Mouse (Mus musculus): ENCODE measurements around the gene Cbl. TPM values are rescaled to one million over a fixed set of nuclear protein-coding genes. Genes with fewer than 3 reads are reported as not detected.

Gene Cbl
- polyA plus RNA-seq, 1 experiment from 2014 or later, result 19.2 TPM

- no peak overlapping the region for H3K9ac ChIP-seq (ENCODE audit: low read length)
- H3K9me3 ChIP-seq (ENCODE audit: control insufficient read depth, low read length), result no peaks in the 10 kb centered on the region
- DNase-seq (ENCODE audit: low spot score), result no peak
- H3K4me2 ChIP-seq (ENCODE audit: low read depth, severe bottlenecking), result no peak overlapping the region
- no peaks in the 10 kb centered on the region for H3K4me1 ChIP-seq (ENCODE audit: control insufficient read depth, insufficient read depth, low read length)
- H3K4me3 ChIP-seq (ENCODE audit: low read depth, low read length), result no peak overlapping the region
- 88% methylated on average over 9 of the region's 9 CpGs for WGBS
- H3K27ac ChIP-seq (replicated peaks; ENCODE audit: low read depth, low read length), result no peak overlapping the region
- ATAC-seq (ENCODE audit: insufficient number of reproducible peaks, low FRiP score, low TSS enrichment, low read depth), result no peak
- H3K36me3 ChIP-seq (ENCODE audit: control insufficient read depth, insufficient read depth, low read length), result peaks cover 4% of the 10 kb centered on the region; the same call in 1 of the 2 replicates
- no peaks in the 10 kb centered on the region for H3K27me3 ChIP-seq (ENCODE audit: control insufficient read depth, insufficient read depth, low read length)
These were observed 138.1 kb downstream of the Cbl start for GRCm38 (mm10) chr9:44095781-44096180.

- Histone ChIP-seq H3K4me1 (ENCODE audit: control insufficient read depth, insufficient read depth, low read length) (no peaks in the 10 kb centered on the region), H3K4me2 (ENCODE audit: low read depth, severe bottlenecking) (no peak overlapping the region), H3K9ac (ENCODE audit: low read length) (no peak overlapping the region), H3K9me3 (ENCODE audit: control insufficient read depth, low read length) (no peaks in the 10 kb centered on the region), H3K27me3 (ENCODE audit: control insufficient read depth, insufficient read depth, low read length) (no peaks in the 10 kb centered on the region), H3K4me3 (ENCODE audit: low read depth, low read length) (no peak overlapping the region), H3K36me3 (ENCODE audit: control insufficient read depth, insufficient read depth, low read length) (peaks cover 2% of the 10 kb centered on the region; the same call in 1 of the 2 replicates), H3K27ac (replicated peaks; ENCODE audit: low read depth, low read length) (no peak overlapping the region)
- 78% methylated on average over 3 of the region's 3 CpGs for WGBS
- ATAC-seq (ENCODE audit: insufficient number of reproducible peaks, low FRiP score, low TSS enrichment, low read depth) (no peak), DNase-seq (ENCODE audit: low spot score) (no peak)
These were observed 139.1 kb downstream of the Cbl start for GRCm38 (mm10) chr9:44094737-44095136.

GRCm38 (mm10) chr9:44093612-44094503 is 140.0 kb downstream of the Cbl start:
- Histone ChIP-seq H3K27ac (replicated peaks; ENCODE audit: low read depth, low read length) (no peak overlapping the region), H3K4me2 (ENCODE audit: low read depth, severe bottlenecking) (no peak overlapping the region), H3K36me3 (ENCODE audit: control insufficient read depth, insufficient read depth, low read length) (peaks cover 2% of the 10 kb centered on the region; the same call in 1 of the 2 replicates), H3K9me3 (ENCODE audit: control insufficient read depth, low read length) (no peaks in the 10 kb centered on the region), H3K4me1 (ENCODE audit: control insufficient read depth, insufficient read depth, low read length) (no peaks in the 10 kb centered on the region), H3K27me3 (ENCODE audit: control insufficient read depth, insufficient read depth, low read length) (peaks cover 2% of the 10 kb centered on the region; the same call in 1 of the 2 replicates), H3K9ac (ENCODE audit: low read length) (no peak overlapping the region), H3K4me3 (ENCODE audit: low read depth, low read length) (no peak overlapping the region)
- peak; percentile 86 for DNase-seq (ENCODE audit: low spot score)
- 38% methylated on average over 24 of the region's 24 CpGs for WGBS
- ATAC-seq (ENCODE audit: insufficient number of reproducible peaks, low FRiP score, low TSS enrichment, low read depth), result no peak

Other genes with a start within 250 kb of the Cbl start
- gene Thy1, start 190.7 kb downstream of the Cbl start, polyA plus RNA-seq (2014; fragmentation: Nextera tagmentation; extraction: Ambion mirVana), result 0.34 and 0.52 TPM in 2 replicates
- gene Usp2, start 167.0 kb downstream of the Cbl start, polyA plus RNA-seq (2014; fragmentation: Nextera tagmentation; extraction: Ambion mirVana), result 6.8 and 8.7 TPM in 2 replicates
- 0.13 TPM in 1 of 2 replicates, not detected in the other for gene Mfrp, start 132.3 kb downstream of the Cbl start, polyA plus RNA-seq (2014; fragmentation: Nextera tagmentation; extraction: Ambion mirVana)
- 0.40 and 0.45 TPM in 2 replicates for gene C1qtnf5, start 126.8 kb downstream of the Cbl start, polyA plus RNA-seq (2014; fragmentation: Nextera tagmentation; extraction: Ambion mirVana)
- 0.10 TPM in 1 of 2 replicates, not detected in the other for gene Gm49380, start 120.5 kb downstream of the Cbl start, polyA plus RNA-seq (2014; fragmentation: Nextera tagmentation; extraction: Ambion mirVana)
- gene Rnf26, start 120.5 kb downstream of the Cbl start, polyA plus RNA-seq (2014; fragmentation: Nextera tagmentation; extraction: Ambion mirVana), result 76.6 and 77.3 TPM in 2 replicates
- gene Mcam, start 99.6 kb downstream of the Cbl start, polyA plus RNA-seq (2014; fragmentation: Nextera tagmentation; extraction: Ambion mirVana), result 12.7 and 13.4 TPM in 2 replicates
- not detected in 2 replicates for gene Ccdc153, start 6.6 kb upstream of the Cbl start, polyA plus RNA-seq (2014; fragmentation: Nextera tagmentation; extraction: Ambion mirVana)
- 0.08 TPM in 1 of 2 replicates, not detected in the other for gene Pdzd3, start 17.4 kb upstream of the Cbl start, polyA plus RNA-seq (2014; fragmentation: Nextera tagmentation; extraction: Ambion mirVana)
- gene Nlrx1, start 34.5 kb upstream of the Cbl start, polyA plus RNA-seq (2014; fragmentation: Nextera tagmentation; extraction: Ambion mirVana), result 2.7 and 3.0 TPM in 2 replicates
- gene Abcg4, start 54.6 kb upstream of the Cbl start, polyA plus RNA-seq (2014; fragmentation: Nextera tagmentation; extraction: Ambion mirVana), result 3.4 and 3.7 TPM in 2 replicates
- gene Hinfp, start 71.6 kb upstream of the Cbl start, polyA plus RNA-seq (2014; fragmentation: Nextera tagmentation; extraction: Ambion mirVana), result 19.5 and 28.4 TPM in 2 replicates
- 6.5 and 7.6 TPM in 2 replicates for gene C2cd2l, start 86.2 kb upstream of the Cbl start, polyA plus RNA-seq (2014; fragmentation: Nextera tagmentation; extraction: Ambion mirVana)
- gene Dpagt1, start 92.0 kb upstream of the Cbl start, polyA plus RNA-seq (2014; fragmentation: Nextera tagmentation; extraction: Ambion mirVana), result 52.3 and 55.8 TPM in 2 replicates
- gene H2afx, start 100.6 kb upstream of the Cbl start, polyA plus RNA-seq (2014; fragmentation: Nextera tagmentation; extraction: Ambion mirVana), result 507 and 525 TPM in 2 replicates
- gene Hmbs, start 110.2 kb upstream of the Cbl start, polyA plus RNA-seq (2014; fragmentation: Nextera tagmentation; extraction: Ambion mirVana), result 145 and 153 TPM in 2 replicates
- 26.4 and 26.6 TPM in 2 replicates for gene Vps11, start 127.6 kb upstream of the Cbl start, polyA plus RNA-seq (2014; fragmentation: Nextera tagmentation; extraction: Ambion mirVana)
- gene Hyou1, start 145.4 kb upstream of the Cbl start, polyA plus RNA-seq (2014; fragmentation: Nextera tagmentation; extraction: Ambion mirVana), result 36.1 and 39.7 TPM in 2 replicates
- gene Slc37a4, start 162.8 kb upstream of the Cbl start, polyA plus RNA-seq (2014; fragmentation: Nextera tagmentation; extraction: Ambion mirVana), result 10.1 and 10.6 TPM in 2 replicates
- gene Rps25, start 173.1 kb upstream of the Cbl start, polyA plus RNA-seq (2014; fragmentation: Nextera tagmentation; extraction: Ambion mirVana), result 2,256 and 2,311 TPM in 2 replicates
- gene Trappc4, start 173.6 kb upstream of the Cbl start, polyA plus RNA-seq (2014; fragmentation: Nextera tagmentation; extraction: Ambion mirVana), result 141 TPM in 2 replicates
- gene Ccdc84, start 184.5 kb upstream of the Cbl start, polyA plus RNA-seq (2014; fragmentation: Nextera tagmentation; extraction: Ambion mirVana), result 22.0 and 27.1 TPM in 2 replicates
- not detected in 2 replicates for gene Foxr1, start 207.1 kb upstream of the Cbl start, polyA plus RNA-seq (2014; fragmentation: Nextera tagmentation; extraction: Ambion mirVana)
- gene Upk2, start 220.9 kb upstream of the Cbl start, polyA plus RNA-seq (2014; fragmentation: Nextera tagmentation; extraction: Ambion mirVana), result 0.59 and 0.99 TPM in 2 replicates
- gene Bcl9l, start 248.8 kb upstream of the Cbl start, polyA plus RNA-seq (2014; fragmentation: Nextera tagmentation; extraction: Ambion mirVana), result 11.6 and 12.3 TPM in 2 replicates

Data from limb, embryonic 11.5 days (tissue).